Mouse (Mus musculus) liver, embryonic 14.5 days (tissue): ENCODE measurements around the gene Tmem238l. TPM values are rescaled to one million over a fixed set of nuclear protein-coding genes. Genes with fewer than 3 reads are reported as not detected.

Source experiments
- ATAC-seq: fragments of 200-750 bp; cut with Nextera tagmentation; 2 replicates; pipeline ENCODE4 v1.8.0; 2017; ENCODE audit warnings: moderate number of reproducible peaks, mild to moderate bottlenecking, moderate library complexity; ENCODE audit not compliant: insufficient read depth
- DNase-seq, 3 experiments: peaks; one replicate each; pipeline ENCODE4 v3.0.0-alpha.2; 2012 to 2013; ENCODE audit warnings: low read depth in 3 of 3, low spot score in 3 of 3
- H3K27ac ChIP-seq: fragments of 300-500 bp; sonication (generic); 2 replicates; pipeline ENCODE4 v1.5.1; 2014; ENCODE audit warnings: moderate library complexity, mild to moderate bottlenecking, control low read depth, inconsistent platforms
- H3K27me3 ChIP-seq: fragments of 300-500 bp; sonication (generic); 2 replicates; pipeline ENCODE4 v1.6.1; 2014; ENCODE audit warnings: mild to moderate bottlenecking, low read length, moderate library complexity; ENCODE audit not compliant: control insufficient read depth, insufficient read depth
- H3K36me3 ChIP-seq: fragments of 300-500 bp; sonication (generic); replicated peaks from 2 replicates; pipeline ENCODE4 v1.6.1; 2014; ENCODE audit warnings: low read depth; ENCODE audit not compliant: control insufficient read depth, insufficient read depth
- H3K4me1 ChIP-seq, 2 experiments: fragments of 200-500 bp in 1 of 2; fragments of 300-500 bp in 1 of 2; sonication (generic) in 1 of 2; replicated peaks; 2 replicates each; pipeline ENCODE4 v1.6.1; 2012 to 2014; ENCODE audit warnings: antibody characterized with exemption in 1 of 2, inconsistent platforms in 1 of 2, low read length in 1 of 2; ENCODE audit not compliant: control insufficient read depth in 2 of 2, insufficient read depth in 2 of 2
- H3K4me2 ChIP-seq: fragments of 300-500 bp; sonication (generic); 2 replicates; pipeline ENCODE4 v1.6.1; 2014; ENCODE audit warnings: low read depth, mild to moderate bottlenecking, control low read depth, moderate library complexity
- H3K4me3 ChIP-seq, 2 experiments: fragments of 200-500 bp in 1 of 2; fragments of 300-500 bp in 1 of 2; sonication (generic) in 1 of 2; 2 replicates each; pipeline ENCODE4 v1.5.1; 2012 to 2014; ENCODE audit warnings: low read depth in 2 of 2, low read length in 2 of 2, mild to moderate bottlenecking in 2 of 2, control low read depth in 1 of 2, inconsistent platforms in 1 of 2, moderate library complexity in 1 of 2; ENCODE audit not compliant: insufficient read depth in 1 of 2
- H3K9ac ChIP-seq: fragments of 300-500 bp; sonication (generic); replicated peaks from 2 replicates; pipeline ENCODE4 v1.6.1; 2014; ENCODE audit warnings: mild to moderate bottlenecking, control low read depth, moderate library complexity
- H3K9me3 ChIP-seq: fragments of 300-500 bp; sonication (generic); 2 replicates; pipeline ENCODE4 v1.6.1; 2016; ENCODE audit warnings: low read length, mixed read lengths; ENCODE audit not compliant: control insufficient read depth
- CTCF ChIP-seq: IDR thresholded peaks from 2 replicates; pipeline ENCODE4 v1.5.1; 2016; ENCODE audit warnings: antibody characterized with exemption, low read depth, control low read depth
- EP300 ChIP-seq: IDR thresholded peaks from 2 replicates; pipeline ENCODE4 v1.6.1; 2016; ENCODE audit warnings: antibody characterized with exemption, low read depth
- WGBS: fragments of 180-500 bp; shearing (Covaris S2); extraction: QIAGEN DNeasy Blood & Tissue Kit; methylation state at CpG from one replicate; pipeline ENCODE4 v1.1.7; 2014; ENCODE audit not compliant: insufficient replicate concordance; 5-methylcytosine and 5-hydroxymethylcytosine counted together
- polyA plus RNA-seq, 2 experiments: library from polyadenylated mRNA; depleted of rRNA in 1 of 2; stranded (reverse) in 1 of 2; unstranded in 1 of 2; fragments of >200 nt; fragmentation: Nextera tagmentation in 1 of 2; extraction: Ambion mirVana in 1 of 2; gene quantifications; 2 replicates each; pipeline versions ENCODE4 v1.2.1 to v1.2.3; 2012 to 2014

Tmem238l gene
- polyA plus RNA-seq, 2 experiments = not detected

- Histone ChIP-seq H3K4me1 (peaks cover 0 to 2% of the 10 kb centered on the region in 2 experiments; a peak in 2 of 4 replicates), H3K4me3 (no peak overlapping the region), H3K27ac (no peak overlapping the region), H3K9me3 (no peaks in the 10 kb centered on the region), H3K9ac (no peak overlapping the region), H3K27me3 (no peaks in the 10 kb centered on the region; the same call in 1 of the 2 replicates), H3K36me3 (no peaks in the 10 kb centered on the region), H3K4me2 (no peak overlapping the region)
- ATAC-seq (no peak), DNase-seq (no peak)
- TF ChIP-seq EP300 = no peak
- TF ChIP-seq CTCF = no peak
- WGBS = 57% methylated on average over 15 of the region's 15 CpGs
Observed at GRCm38 (mm10) chr11:66981336-66982115, 25.1 kb downstream of the Tmem238l start.

GRCm38 (mm10) chr11:66982794-66983193 lies 26.4 kb downstream of the Tmem238l start:
- 36% methylated on average over 6 of the region's 6 CpGs for WGBS
- Histone ChIP-seq H3K4me2 (no peak overlapping the region), H3K4me1 (peaks cover 0 to 2% of the 10 kb centered on the region in 2 experiments; a peak in 2 of 4 replicates), H3K9ac (no peak overlapping the region), H3K27ac (no peak overlapping the region), H3K36me3 (no peaks in the 10 kb centered on the region), H3K4me3 (no peak overlapping the region), H3K27me3 (no peaks in the 10 kb centered on the region; the same call in 1 of the 2 replicates), H3K9me3 (no peaks in the 10 kb centered on the region)
- TF ChIP-seq EP300 = no peak
- TF ChIP-seq CTCF = peak; percentile 53; the same call in 1 of the 2 replicates
- DNase-seq (no peak), ATAC-seq (no peak)

- no peak overlapping the region for H3K27ac ChIP-seq
- TF ChIP-seq EP300 = no peak
- no peak overlapping the region for H3K4me2 ChIP-seq
Observed at GRCm38 (mm10) chr11:66983422-66984164, 27.2 kb downstream of the Tmem238l start.

GRCm38 (mm10) chr11:66984165-66985135 lies 28.0 kb downstream of the Tmem238l start:
- 6% methylated on average over 28 of the region's 28 CpGs for WGBS
- TF ChIP-seq EP300 (no peak), CTCF (peak; percentile 88)
- H3K9me3 ChIP-seq = no peaks in the 10 kb centered on the region
- H3K9ac ChIP-seq = peak overlapping the region; percentile 43
- peak overlapping the region; percentile 56 to 58 for H3K4me3 ChIP-seq
- peaks cover 0 to 2% of the 10 kb centered on the region in 2 experiments; a peak in 2 of 4 replicates for H3K4me1 ChIP-seq
- no peak overlapping the region for H3K27ac ChIP-seq
- ATAC-seq (no peak), DNase-seq (peak; percentile 24 to 39 (median 34))
- no peaks in the 10 kb centered on the region for H3K36me3 ChIP-seq
- no peaks in the 10 kb centered on the region; the same call in 1 of the 2 replicates for H3K27me3 ChIP-seq
- H3K4me2 ChIP-seq = peak overlapping the region; percentile 65

More at GRCm38 (mm10) chr11:66983422-66984164, 27.2 kb downstream of the Tmem238l start:
- H3K4me1 ChIP-seq = peaks cover 0 to 2% of the 10 kb centered on the region in 2 experiments; a peak in 2 of 4 replicates
- H3K27me3 ChIP-seq = no peaks in the 10 kb centered on the region; the same call in 1 of the 2 replicates
- H3K4me3 ChIP-seq = no peak overlapping the region
- DNase-seq = no peak
- no peaks in the 10 kb centered on the region for H3K36me3 ChIP-seq
- WGBS = 47% methylated on average over 11 of the region's 11 CpGs
- no peak for ATAC-seq
- no peaks in the 10 kb centered on the region for H3K9me3 ChIP-seq
- H3K9ac ChIP-seq = no peak overlapping the region
